Mouse (Mus musculus): ENCODE measurements around the gene Cyp4f14.
"Not testable (repeated sequence)": the region's sequence is repeated elsewhere in the genome, so short reads cannot be mapped to it uniquely, and the experiment has no call there.

DNA sequence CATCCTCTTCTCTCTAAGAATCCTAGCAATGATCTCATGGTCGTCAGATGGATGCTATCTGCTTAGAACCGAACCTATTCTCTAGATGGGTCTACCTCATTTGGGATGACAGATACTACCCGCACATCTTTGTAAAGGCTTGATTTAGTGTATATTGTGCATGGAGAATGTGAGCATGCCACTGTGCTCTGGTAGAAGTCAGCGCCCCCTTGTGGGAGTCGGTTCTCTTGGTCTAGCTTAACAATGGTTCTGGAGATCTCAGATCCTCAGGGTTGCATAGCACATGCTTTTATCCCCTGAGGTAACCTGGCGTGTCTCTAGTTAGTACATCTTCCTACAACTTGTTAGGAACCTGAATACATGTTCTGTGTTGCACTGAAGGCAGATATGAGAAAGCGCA lies 49.9 kb downstream of the Cyp4f14 start:
- TF ChIP-seq CTCF (IDR thresholded peaks at IDR 0.05; ENCODE audit: extremely low read depth, insufficient read length, insufficient replicate concordance, low read depth, low read length); POLR2A (IDR thresholded peaks at IDR 0.05; ENCODE audit: low read depth, low read length): not testable (repeated sequence)

All from small intestine, adult 2 months (tissue).